Mouse (Mus musculus): ENCODE results near the gene Entpd3. TPM values are rescaled to one million over a fixed set of nuclear protein-coding genes. Genes with fewer than 3 reads are reported as not detected.

Gene Entpd3
- total RNA-seq, 4 experiments from 2014 or later, result 7.1 to 9.9 (median 8.4) TPM

GRCm38 (mm10) chr9:120578701-120579100 is 39.1 kb downstream of the Entpd3 start:
- DNase-seq (ENCODE audit: low spot score in 2 of 2), result no peak

GRCm38 (mm10) chr9:120579808-120580207 is 40.2 kb downstream of the Entpd3 start:
- no peak for DNase-seq (ENCODE audit: low spot score in 2 of 2)

GRCm38 (mm10) chr9:120581941-120582618 is 42.5 kb downstream of the Entpd3 start:
- DNase-seq (ENCODE audit: low spot score in 2 of 2), result peak in 1 of 2 experiments; percentile 43

GRCm38 (mm10) chr9:120582619-120583308 is 43.1 kb downstream of the Entpd3 start:
- peak; percentile 86 to 92 for DNase-seq (ENCODE audit: low spot score in 2 of 2)

- no peak for DNase-seq (ENCODE audit: low spot score in 2 of 2)
Observed at GRCm38 (mm10) chr9:120583314-120583713, 43.7 kb downstream of the Entpd3 start.

- DNase-seq (ENCODE audit: low spot score in 2 of 2), result peak in 1 of 2 experiments; percentile 75
Observed at GRCm38 (mm10) chr9:120586546-120586945, 46.9 kb downstream of the Entpd3 start.

GRCm38 (mm10) chr9:120591490-120591889 is 51.9 kb downstream of the Entpd3 start:
- DNase-seq (ENCODE audit: low spot score in 2 of 2), result peak in 1 of 2 experiments; percentile 76

- no peak for DNase-seq (ENCODE audit: low spot score in 2 of 2)
Observed at GRCm38 (mm10) chr9:120593383-120594101, 53.9 kb downstream of the Entpd3 start.

GRCm38 (mm10) chr9:120594839-120595238 is 55.2 kb downstream of the Entpd3 start:
- no peak for DNase-seq (ENCODE audit: low spot score in 2 of 2)

GRCm38 (mm10) chr9:120595306-120595705 is 55.7 kb downstream of the Entpd3 start:
- DNase-seq (ENCODE audit: low spot score in 2 of 2), result no peak

- peak in 1 of 2 experiments; percentile 79 for DNase-seq (ENCODE audit: low spot score in 2 of 2)
Observed at GRCm38 (mm10) chr9:120601488-120602171, 62.0 kb downstream of the Entpd3 start.

GRCm38 (mm10) chr9:120602172-120602838 is 62.7 kb downstream of the Entpd3 start:
- no peak for DNase-seq (ENCODE audit: low spot score in 2 of 2)

- DNase-seq (ENCODE audit: low spot score in 2 of 2), result peak; percentile 73 to 93
Observed at GRCm38 (mm10) chr9:120602839-120603511, 63.4 kb downstream of the Entpd3 start.

- no peak for DNase-seq (ENCODE audit: low spot score in 2 of 2)
Observed at GRCm38 (mm10) chr9:120603512-120603908, 63.9 kb downstream of the Entpd3 start.

GRCm38 (mm10) chr9:120603956-120604355 is 64.3 kb downstream of the Entpd3 start:
- DNase-seq (ENCODE audit: low spot score in 2 of 2), result no peak

GRCm38 (mm10) chr9:120611055-120611454 is 71.4 kb downstream of the Entpd3 start:
- no peak for DNase-seq (ENCODE audit: low spot score in 2 of 2)

- DNase-seq (ENCODE audit: low spot score in 2 of 2), result no peak
Observed at GRCm38 (mm10) chr9:120614059-120614458, 74.4 kb downstream of the Entpd3 start.
